Mouse (Mus musculus) small intestine, adult 2 months (tissue): ENCODE measurements around the gene Gstp1.

Experiments
- CTCF ChIP-seq: fragments of 200-500 bp; IDR thresholded peaks from 2 replicates; pipeline ENCODE4 v1.5.1; 2012; ENCODE audit warnings: low read depth, mild to moderate bottlenecking, control low read depth, inconsistent platforms, low read length, moderate library complexity, mixed read lengths; ENCODE audit not compliant: insufficient replicate concordance, insufficient read length; ENCODE audit errors: extremely low read depth
- POLR2A ChIP-seq: fragments of 200-500 bp; IDR thresholded peaks from 2 replicates; pipeline ENCODE4 v1.6.1; 2012; ENCODE audit warnings: low read depth, mild to moderate bottlenecking, control low read depth, inconsistent platforms, low read length, moderate library complexity

GRCm38 (mm10) chr19:4011086-4011485, 26.7 kb downstream of the Gstp1 start:
- TF ChIP-seq POLR2A = no peak
- TF ChIP-seq CTCF = no peak
